Comparison of ENCODE assay signal across 9 mouse cellular contexts in the genomic region with DNA sequence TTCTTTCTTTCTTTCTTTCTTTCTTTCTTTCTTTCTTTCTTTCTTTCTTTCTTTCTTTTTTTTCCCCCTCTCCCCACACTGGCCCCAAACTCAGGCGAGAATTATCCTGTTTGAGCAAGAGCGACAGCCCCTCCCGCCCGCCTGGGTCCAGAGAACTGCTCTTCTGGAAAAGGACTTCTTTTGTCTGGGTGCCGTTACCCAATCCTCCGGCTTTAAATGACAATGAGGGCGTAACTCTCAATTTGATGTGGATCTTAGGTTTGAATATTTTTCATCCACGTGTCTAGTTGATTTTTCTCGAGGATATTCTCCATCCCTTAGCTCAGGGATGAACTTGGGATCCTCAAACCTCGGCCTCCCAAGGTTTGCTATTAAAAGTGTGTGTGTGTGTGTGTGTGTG.
A peak's percentile ranks its signal among the peaks of the same experiment; 100 is the strongest.
DNase-seq lines count a peak whose midpoint lies in the region; ATAC-seq lines count a peak whose summit lies in the region.
"Had no signal": no experiment of that assay in that cellular context is flagged by ENCODE, and none has a peak within 500 bp of the region (broad histone marks: within the 10 kb centered on the region; RNA-seq: fewer than 3 reads in every experiment).

No protein-coding gene starts in this region.

- no peak for DNase-seq in heart, postnatal 14 days
- DNase-seq in ES-CJ7 (ENCODE audit: low read depth, low spot score), result peak; percentile 68
- no peak for DNase-seq in frontal cortex, adult 2 months (ENCODE audit: extremely low spot score in 1 of 2, low spot score in 1 of 2)
- DNase-seq in left cerebral cortex, adult 11 months (ENCODE audit: low spot score), result no peak

- peak overlapping the region; percentile 64 for H3K4me2 ChIP-seq in heart, embryonic 12.5 days
- peak overlapping the region; percentile 64 for H3K4me2 ChIP-seq in forebrain, embryonic 16.5 days (ENCODE audit: low read length)
- H3K4me2 ChIP-seq in midbrain, embryonic 13.5 days (replicated peaks), result peak overlapping the region; percentile 52

- H3K27ac ChIP-seq in heart, embryonic 12.5 days (ENCODE audit: poor library complexity, severe bottlenecking), result no peak overlapping the region
- no peak overlapping the region for H3K27ac ChIP-seq in forebrain, embryonic 16.5 days (ENCODE audit: low read length)
- H3K27ac ChIP-seq in midbrain, embryonic 13.5 days, result no peak overlapping the region
- H3K27ac ChIP-seq: macrophage had no signal

- H3K9ac ChIP-seq in heart, embryonic 12.5 days, result no peak overlapping the region
- peak overlapping the region; percentile 24 for H3K9ac ChIP-seq in forebrain, embryonic 16.5 days (replicated peaks; ENCODE audit: low read depth, low read length)
- no peak overlapping the region for H3K9ac ChIP-seq in midbrain, embryonic 13.5 days (replicated peaks)

- peaks cover 14% of the 10 kb centered on the region; the same call in 1 of the 2 replicates for H3K27me3 ChIP-seq in heart, embryonic 12.5 days (replicated peaks)
- H3K27me3 ChIP-seq in forebrain, embryonic 16.5 days (replicated peaks; ENCODE audit: control insufficient read depth, insufficient read depth, low read length), result no peaks in the 10 kb centered on the region
- no peaks in the 10 kb centered on the region for H3K27me3 ChIP-seq in midbrain, embryonic 13.5 days

- no peak for ATAC-seq in heart, embryonic 12.5 days (ENCODE audit: insufficient number of reproducible peaks, low FRiP score)
- ATAC-seq in forebrain, embryonic 16.5 days, result peak; percentile 71
- peak; percentile 77; the same call in 1 of the 2 replicates for ATAC-seq in midbrain, embryonic 13.5 days
- no peak for ATAC-seq in granulocyte monocyte progenitor cell, adult 5-6 weeks (replicated peaks; ENCODE audit: poor library complexity, severe bottlenecking)

- intact Hi-C loops in heart, postnatal 14 days (cut with DNase I), result no loop called here

- WGBS in heart, embryonic 12.5 days, result 44% methylated on average over 10 of the region's 10 CpGs
- 10% methylated on average over 10 of the region's 10 CpGs for WGBS in forebrain, embryonic 16.5 days
- 6% methylated on average over 10 of the region's 10 CpGs for whole genome bisulfite sequencing in midbrain, embryonic 13.5 days

- no peaks in the 10 kb centered on the region for H3K9me3 ChIP-seq in heart, embryonic 12.5 days (replicated peaks)
- H3K9me3 ChIP-seq in forebrain, embryonic 16.5 days (ENCODE audit: control insufficient read depth, low read length), result no peaks in the 10 kb centered on the region
- no peaks in the 10 kb centered on the region for H3K9me3 ChIP-seq in midbrain, embryonic 13.5 days

- no peaks in the 10 kb centered on the region for H3K4me1 ChIP-seq in heart, embryonic 12.5 days (replicated peaks)
- H3K4me1 ChIP-seq in forebrain, embryonic 16.5 days (replicated peaks; ENCODE audit: control insufficient read depth, insufficient read depth, low read length), result no peaks in the 10 kb centered on the region; the same call in 1 of the 2 replicates
- H3K4me1 ChIP-seq in midbrain, embryonic 13.5 days (replicated peaks), result peaks cover 7% of the 10 kb centered on the region

- no peak overlapping the region for H3K4me3 ChIP-seq in heart, embryonic 12.5 days
- H3K4me3 ChIP-seq in forebrain, embryonic 16.5 days (replicated peaks; ENCODE audit: low read length), result peak overlapping the region; percentile 15; the same call in 1 of the 2 replicates
- H3K4me3 ChIP-seq in midbrain, embryonic 13.5 days (replicated peaks), result peak overlapping the region; percentile 34

- no peaks in the 10 kb centered on the region for H3K36me3 ChIP-seq in heart, embryonic 12.5 days
- no peaks in the 10 kb centered on the region for H3K36me3 ChIP-seq in forebrain, embryonic 16.5 days (ENCODE audit: control insufficient read depth, insufficient read depth)
- no peaks in the 10 kb centered on the region for H3K36me3 ChIP-seq in midbrain, embryonic 13.5 days

Comparison
In these comparisons a context has a peak if more than half of its experiments do, and no peak if none do; other contexts are left out.
1. ATAC-seq: peak in forebrain, embryonic 16.5 days (single experiment) and midbrain, embryonic 13.5 days (single experiment); none in heart, embryonic 12.5 days (single experiment) and granulocyte monocyte progenitor cell, adult 5-6 weeks (single experiment).
2. Peak in every context shown above with its lines, with median percentiles within 50 percentile points of each other: H3K4me2 ChIP-seq.